Mouse (Mus musculus) heart, postnatal 25 days (tissue): ENCODE measurements around the gene Mlip. TPM values are rescaled to one million over a fixed set of nuclear protein-coding genes. Genes with fewer than 3 reads are reported as not detected.

Source experiments
- DNase-seq: peaks from one replicate; pipeline ENCODE4 v3.0.0; 2022; ENCODE audit warnings: low spot score
- intact Hi-C: fragments of 180-260 bp; cut with DNase I; formaldehyde crosslinking; loops from one replicate; pipeline ENCODE4 v1.15.1; 2025
- total RNA-seq, 2 experiments: library from RNA; stranded (reverse); gene quantifications; 2 replicates each; pipeline ENCODE4 v1.2.3; 2021

Gene Mlip
- total RNA-seq, 2 experiments from 2014 or later, result 134 to 142 TPM

- intact Hi-C loops, result no loop called here
- DNase-seq, result no peak
Observed at GRCm38 (mm10) chr9:77359278-77359973, 6.7 kb upstream of the Mlip start.

DNA sequence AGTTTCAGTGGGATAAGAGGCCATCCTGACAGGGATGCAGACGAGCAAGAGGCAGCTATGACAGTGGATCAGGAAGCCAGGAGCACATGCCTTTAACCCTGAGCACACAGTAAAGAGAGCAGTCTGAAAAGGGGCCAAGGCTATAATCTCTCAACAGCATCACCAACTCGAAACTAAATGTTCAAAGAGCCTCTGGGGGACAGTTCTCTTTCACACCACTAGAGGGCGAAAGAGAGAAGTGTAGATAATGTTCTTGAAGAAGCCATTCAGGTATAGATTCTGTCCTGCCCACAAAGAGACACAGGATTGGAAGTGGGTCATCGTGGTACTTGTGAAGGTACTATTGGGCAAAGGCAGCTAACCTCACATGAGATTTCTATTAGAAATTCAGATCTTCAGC is 1.2 kb upstream of the Mlip start:
- DNase-seq, result no peak
- intact Hi-C loops, result no loop called here

GRCm38 (mm10) chr9:77347704-77348103 is 5.1 kb downstream of the Mlip start:
- intact Hi-C loops, result no loop called here
- DNase-seq, result no peak

- intact Hi-C loops, result loop anchor here (5.0 kb wide), 1 partner anchor 77 kb away; no protein-coding TSS in a partner anchor
- DNase-seq, result no peak
Observed at GRCm38 (mm10) chr9:77344318-77344717, 8.5 kb downstream of the Mlip start.

- DNase-seq, result no peak
- intact Hi-C loops, result loop anchor here (5.0 kb wide), 1 partner anchor 73 kb away; no protein-coding TSS in a partner anchor
Observed at GRCm38 (mm10) chr9:77340159-77340862, 12.5 kb downstream of the Mlip start.

DNA sequence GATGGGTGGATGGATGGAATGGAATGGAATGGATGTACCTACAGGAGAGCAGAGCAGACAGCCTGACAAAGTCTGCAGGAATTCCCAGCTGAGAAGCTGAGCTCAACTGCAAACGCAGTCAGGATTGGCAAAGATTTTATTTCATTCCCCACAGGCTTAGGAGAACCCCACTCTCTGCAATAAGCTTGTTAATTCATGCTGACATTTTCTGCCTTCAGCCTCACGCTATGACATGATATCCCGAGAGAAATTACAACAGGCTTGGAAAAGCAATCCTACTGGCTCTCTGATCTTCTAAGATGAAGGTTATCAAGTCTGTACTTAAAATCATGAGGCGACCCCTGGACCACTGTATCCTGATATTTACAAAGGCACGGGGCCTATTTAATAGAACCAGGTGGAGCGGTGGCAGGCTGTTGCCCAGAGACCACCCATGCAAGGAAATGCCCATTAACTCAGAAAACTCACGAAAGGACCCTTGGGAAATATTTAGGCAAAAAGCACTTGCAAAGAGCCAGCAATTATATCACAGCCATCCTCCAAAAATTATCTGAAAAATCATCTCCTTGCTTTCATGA is 13.1 kb downstream of the Mlip start:
- intact Hi-C loops, result loop anchor here (5.0 kb wide), 1 partner anchor 72 kb away; no protein-coding TSS in a partner anchor
- no peak for DNase-seq

DNA sequence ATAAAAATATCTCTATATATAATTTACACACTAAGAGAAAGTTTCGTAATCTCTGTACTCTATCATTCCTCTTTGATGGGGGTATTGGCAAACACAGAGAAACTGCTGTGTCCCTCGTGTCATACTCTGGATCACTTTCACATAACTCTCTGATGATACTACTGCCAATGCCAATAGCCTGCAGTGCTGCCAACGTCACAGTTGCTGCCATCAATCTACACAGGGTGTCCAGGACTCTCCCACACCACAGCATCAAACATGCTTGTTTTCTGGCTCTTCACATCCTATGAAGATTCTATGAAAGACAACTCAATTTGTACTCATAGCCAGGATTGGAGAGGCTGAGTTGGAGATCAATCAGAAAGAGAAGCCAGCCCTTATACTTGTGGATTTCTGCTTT is 17.4 kb downstream of the Mlip start:
- no peak for DNase-seq
- intact Hi-C loops, result no loop called here

DNA sequence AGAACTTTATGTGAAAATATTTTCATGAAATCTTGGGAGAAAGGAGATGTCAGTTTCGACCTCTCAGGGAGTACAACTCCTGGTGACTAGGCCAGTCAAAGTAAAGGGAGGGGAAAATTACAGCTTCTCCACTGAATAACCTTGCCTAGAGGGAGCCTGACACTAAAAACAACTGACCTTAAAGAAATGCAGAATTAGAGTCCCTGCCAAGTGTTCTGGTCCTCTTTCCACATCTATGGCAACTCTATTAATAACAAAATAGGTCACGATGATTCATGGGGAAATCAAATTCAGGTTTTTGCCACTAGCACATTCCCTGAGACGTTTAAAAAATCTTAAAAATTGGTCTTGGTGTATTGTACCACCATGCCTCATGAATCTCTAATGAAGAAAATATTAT is 34.4 kb downstream of the Mlip start:
- intact Hi-C loops, result no loop called here
- no peak for DNase-seq

- no peak for DNase-seq
- intact Hi-C loops, result no loop called here
Observed at GRCm38 (mm10) chr9:77310548-77310947, 42.2 kb downstream of the Mlip start.

DNA sequence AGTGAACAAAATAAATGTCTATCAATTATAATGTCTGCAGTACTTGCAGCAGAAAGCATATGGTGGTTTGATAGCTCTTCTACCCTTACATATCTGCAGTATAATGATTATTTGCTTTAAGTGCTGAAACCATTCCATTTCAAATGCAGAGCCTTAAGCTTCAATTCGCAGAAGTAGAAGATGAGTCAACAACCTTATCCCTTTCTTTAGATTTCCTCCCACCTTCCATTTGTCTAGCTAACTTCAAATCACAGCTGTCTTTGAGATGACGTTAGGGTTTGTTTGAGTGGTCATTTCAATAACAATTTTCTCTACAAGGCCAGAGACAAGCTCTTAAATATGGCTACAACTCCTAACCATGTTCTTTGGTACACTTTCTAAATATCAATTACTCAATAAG is 47.4 kb downstream of the Mlip start:
- intact Hi-C loops, result no loop called here

DNA sequence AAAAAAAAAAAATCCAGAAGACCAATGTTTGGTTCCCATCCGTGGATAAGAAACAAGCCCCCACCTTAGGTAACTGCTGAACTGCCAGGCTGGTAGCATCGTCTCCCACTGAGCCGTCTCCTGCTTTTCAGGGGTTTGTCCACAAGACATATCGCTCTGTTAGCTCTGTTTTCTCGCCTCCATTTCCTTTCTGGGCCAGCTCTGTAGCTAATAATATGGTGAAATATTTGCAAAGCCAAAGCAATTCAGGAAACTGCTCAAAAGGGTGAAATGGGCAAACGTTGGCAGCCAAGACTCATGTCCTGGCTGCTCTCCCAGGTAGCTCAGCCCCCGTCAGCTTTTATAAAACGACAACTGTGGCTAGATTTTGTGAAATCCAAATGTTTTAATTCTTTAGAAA is 50.4 kb downstream of the Mlip start:
- intact Hi-C loops, result no loop called here
- no peak for DNase-seq

More for the DNA sequence above, 47.4 kb downstream of the Mlip start:
- DNase-seq, result no peak

GRCm38 (mm10) chr9:77287958-77288357 is 64.8 kb downstream of the Mlip start:
- intact Hi-C loops, result no loop called here
- DNase-seq, result no peak

- DNase-seq, result no peak
- intact Hi-C loops, result no loop called here
Observed at GRCm38 (mm10) chr9:77279371-77279770, 73.4 kb downstream of the Mlip start.

DNA sequence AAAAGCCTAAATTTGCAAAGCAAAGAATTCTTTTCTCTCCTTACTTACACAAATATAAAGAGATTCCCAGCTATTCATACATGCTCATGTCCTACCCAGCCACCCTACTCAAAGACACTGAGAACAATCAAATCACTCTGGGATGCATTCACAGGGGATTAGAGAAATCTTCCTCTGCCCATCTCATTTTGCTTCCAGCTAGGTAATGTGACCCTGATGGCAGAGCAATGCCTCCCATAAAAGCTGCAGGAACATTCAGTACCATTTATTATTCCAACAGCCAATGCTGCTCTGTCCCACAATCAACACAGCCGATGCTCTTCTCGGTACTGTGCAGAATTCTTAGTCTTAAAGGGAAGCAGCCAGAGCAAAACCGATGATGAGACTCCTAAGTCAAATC is 74.7 kb downstream of the Mlip start:
- DNase-seq, result no peak
- intact Hi-C loops, result no loop called here

DNA sequence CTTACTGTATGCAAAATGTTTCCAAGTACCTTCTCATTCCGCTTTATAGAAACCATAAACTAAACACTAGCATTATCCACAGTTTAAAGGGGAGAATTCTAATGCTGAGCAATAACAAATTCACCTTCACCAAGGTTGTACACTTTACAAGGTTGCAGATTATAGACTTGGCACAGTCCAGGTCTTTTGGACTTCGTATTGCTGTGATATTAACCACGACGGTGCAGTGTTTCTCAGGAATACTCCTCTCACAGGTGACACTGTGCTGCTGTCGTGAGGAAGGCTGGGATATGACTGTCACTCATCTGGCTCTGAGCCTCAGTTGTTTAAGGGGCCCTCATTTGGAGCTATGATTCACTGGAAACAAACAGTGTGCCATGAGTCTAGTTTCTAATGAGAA is 75.5 kb downstream of the Mlip start:
- DNase-seq, result no peak
- intact Hi-C loops, result no loop called here

DNA sequence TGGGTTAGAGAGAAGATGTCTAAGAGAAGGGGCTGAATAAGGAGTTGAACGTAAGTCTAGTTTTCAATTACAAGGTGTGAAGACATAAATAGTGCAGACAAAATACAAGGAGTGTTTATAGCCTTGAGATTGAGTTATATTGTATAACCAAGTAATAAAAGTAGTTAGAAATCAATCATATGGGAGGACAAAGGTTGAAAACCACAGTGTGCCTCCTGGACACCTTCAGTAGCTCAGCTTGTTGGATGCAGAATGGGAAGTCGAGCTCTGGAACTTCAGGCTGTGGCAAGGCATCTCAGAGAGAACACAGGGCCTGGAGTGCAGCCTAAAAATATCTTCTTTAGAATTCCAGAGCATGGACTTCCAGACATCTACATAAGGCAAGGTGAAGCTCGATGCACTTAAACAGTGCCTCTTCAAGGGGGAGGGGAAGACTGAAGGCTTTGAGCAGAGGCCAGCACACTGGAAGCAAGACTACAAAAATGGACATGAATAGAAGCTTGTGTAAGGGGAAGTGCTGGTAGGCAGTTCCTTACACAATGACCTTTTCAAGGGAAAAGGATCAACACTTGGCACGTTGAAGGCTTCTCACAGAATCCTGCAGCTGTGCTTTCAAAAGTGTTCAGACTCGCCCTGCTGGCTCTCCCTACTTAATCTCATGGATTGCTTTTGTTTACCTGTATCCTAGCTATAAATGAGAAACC is 76.2 kb downstream of the Mlip start:
- intact Hi-C loops, result no loop called here
- no peak for DNase-seq

DNA sequence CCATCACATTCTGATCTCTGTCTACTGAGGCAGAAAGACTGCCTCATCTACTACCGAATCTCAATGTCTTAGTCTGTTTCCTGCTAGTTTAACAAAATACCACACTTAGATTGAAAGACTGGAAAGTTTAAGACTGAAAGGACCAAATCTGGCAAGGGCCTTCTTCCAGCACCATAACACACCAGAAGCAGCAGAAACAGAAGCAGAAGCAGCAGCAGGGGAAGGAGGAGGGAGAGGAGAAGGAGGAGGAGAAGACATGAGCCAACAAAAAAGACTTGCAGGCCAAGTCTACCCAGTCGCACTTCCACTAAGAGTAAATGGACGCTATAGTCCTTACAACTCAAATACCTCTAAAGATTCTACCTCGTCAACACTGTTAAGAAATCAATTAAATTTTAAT is 80.0 kb downstream of the Mlip start:
- intact Hi-C loops, result no loop called here
- DNase-seq, result no peak

DNA sequence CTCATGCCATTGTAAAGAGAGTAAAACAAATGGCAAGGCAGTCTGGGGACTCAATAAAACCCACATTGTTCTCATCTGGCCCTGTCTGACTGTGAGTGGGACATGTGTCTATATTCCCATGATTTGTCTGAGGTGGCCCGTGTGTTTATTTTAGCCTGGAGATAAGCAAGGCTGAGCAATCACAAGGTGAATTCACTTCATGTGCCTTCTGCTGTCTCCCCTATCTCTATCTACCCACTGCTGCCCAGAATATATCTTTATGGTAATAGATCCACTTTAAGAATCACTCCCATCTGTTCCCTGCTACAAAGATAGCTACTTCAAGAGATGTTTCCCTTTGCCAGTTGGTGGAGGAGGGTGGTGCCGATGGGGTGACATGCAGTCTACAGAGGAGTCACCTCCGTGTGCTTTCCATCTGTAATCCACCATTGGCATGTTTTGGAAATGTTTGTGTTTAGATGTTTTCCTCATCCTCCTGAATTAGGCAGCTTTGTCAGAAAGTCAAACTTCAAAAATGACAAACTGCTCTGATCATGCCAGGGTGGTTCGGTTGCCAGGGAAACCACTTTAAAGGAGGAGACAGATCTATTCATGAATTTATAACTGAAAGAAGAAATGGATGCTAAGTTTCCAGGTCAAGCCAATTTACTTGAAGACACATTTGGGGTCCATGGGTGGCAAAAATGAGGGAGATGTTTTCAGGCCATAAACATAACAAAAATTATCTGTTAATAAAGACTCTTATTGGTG is 87.3 kb downstream of the Mlip start:
- intact Hi-C loops, result loop anchor here (5.0 kb wide), 1 partner anchor 77 kb away; no protein-coding TSS in a partner anchor
- DNase-seq, result no peak

DNA sequence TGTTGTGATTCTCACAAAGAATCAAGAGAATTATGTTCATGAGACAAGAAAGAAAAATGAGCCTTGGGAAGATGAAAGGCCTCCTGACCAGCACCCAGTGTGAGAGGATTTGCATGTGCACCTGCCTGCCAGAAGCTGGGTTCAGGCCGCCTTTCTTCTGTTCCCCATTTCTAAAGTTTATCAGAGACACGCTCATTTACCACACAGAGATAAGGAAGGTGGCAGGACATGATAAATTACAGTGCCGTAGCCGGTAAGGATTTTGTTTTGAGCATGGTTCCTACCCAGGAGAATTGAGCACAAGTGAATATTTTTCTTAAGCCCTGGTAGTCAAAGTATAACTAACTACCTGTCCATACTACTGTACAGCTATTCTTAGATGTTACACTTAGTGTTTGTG is 93.7 kb downstream of the Mlip start:
- no peak for DNase-seq
- intact Hi-C loops, result no loop called here

DNA sequence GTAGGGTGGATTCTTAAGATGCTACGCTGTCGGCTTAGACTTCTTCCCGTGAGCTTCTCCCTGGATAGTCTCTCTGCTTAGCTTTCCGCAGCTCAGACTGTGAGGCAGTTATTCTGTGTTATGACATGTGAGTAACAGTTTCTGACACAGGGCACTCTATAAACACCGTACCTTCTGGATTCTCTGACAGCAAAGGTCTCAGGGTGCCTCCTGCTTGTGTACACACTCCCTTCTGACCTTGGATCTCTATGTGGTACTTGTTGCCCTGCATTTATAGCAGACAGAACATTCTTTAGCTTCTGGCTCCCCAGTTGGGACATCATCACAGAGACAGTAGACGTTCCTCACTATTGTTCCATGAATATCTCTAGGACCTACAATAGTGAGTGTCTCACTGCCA is 94.5 kb downstream of the Mlip start:
- DNase-seq, result no peak
- intact Hi-C loops, result no loop called here
